Mouse (Mus musculus): ENCODE measurements around the gene Cyren. TPM values are rescaled to one million over a fixed set of nuclear protein-coding genes. Genes with fewer than 3 reads are reported as not detected.

Gene Cyren
- total RNA-seq, 1 experiment from 2014 or later: 2.6 TPM

DNA sequence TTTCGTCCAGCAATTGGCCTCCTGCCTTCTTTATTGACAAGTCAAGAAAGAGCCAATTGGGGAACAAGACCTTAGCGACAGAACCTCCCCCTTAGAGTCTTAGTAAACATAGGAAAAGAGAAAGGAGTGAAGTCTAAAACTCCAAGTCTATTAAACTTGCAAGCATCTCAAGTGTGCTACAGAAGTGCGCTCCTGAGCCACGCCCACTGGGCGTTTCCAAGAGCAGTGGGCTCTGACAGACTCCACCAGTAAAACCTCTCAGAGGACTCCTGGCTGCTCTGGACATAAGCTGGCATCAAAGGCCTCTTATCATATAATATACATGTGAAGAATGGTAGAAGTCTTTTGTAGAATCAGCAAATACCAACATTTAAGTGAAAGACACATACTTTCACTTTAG lies 25.6 kb upstream of the Cyren start:
- no peak for ATAC-seq (replicated peaks in 1 of 2; ENCODE audit: insufficient read depth in 1 of 2, low FRiP score in 2 of 2, low TSS enrichment in 1 of 2, low read depth in 1 of 2, poor library complexity in 2 of 2, severe bottlenecking in 2 of 2)

DNA sequence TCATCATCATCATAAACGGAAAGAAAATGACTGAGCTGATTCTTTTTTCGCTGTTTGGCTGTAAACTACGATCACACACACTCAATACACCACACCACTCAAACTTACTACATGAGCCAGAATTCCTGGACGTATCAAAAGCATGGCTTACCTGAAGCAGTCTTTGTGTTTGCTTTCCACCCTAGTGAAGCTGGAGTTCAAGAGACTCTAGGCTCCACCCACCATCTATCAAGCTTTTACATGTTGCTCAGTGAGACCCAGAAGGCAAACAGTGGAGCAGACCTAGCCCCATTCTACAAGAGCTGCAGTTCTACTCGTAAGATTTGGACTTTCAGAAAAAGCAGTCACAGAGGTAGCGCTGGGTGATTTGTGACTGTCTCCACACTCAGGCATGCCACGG lies 24.7 kb upstream of the Cyren start:
- no peak for ATAC-seq (replicated peaks in 1 of 2; ENCODE audit: insufficient read depth in 1 of 2, low FRiP score in 2 of 2, low TSS enrichment in 1 of 2, low read depth in 1 of 2, poor library complexity in 2 of 2, severe bottlenecking in 2 of 2)

DNA sequence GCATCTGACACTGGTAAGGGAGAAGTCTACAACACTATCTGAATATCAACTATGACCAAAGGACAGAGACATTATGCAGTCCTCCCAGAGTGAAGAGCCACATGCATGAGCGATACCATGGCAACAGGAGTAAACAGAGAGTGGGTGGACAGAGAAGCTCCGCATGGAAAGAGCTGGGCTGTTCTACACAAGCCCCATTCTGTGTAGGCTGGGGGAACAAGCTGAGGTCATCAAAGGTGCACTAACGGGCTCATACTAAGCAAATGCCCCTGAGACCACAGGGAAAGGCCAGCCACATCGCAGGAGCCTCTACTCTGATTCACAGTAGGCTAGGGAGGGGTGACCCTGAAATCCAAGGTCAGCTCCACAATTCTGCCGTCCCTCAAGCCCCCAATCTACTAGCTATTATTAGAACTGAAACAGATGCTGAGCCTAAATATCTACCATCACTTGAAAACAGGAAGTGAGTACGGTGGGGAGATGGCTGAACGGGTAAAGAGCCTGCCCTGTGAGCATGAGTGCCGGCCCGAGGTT lies 24.1 kb upstream of the Cyren start:
- ATAC-seq (replicated peaks in 1 of 2; ENCODE audit: insufficient read depth in 1 of 2, low FRiP score in 2 of 2, low TSS enrichment in 1 of 2, low read depth in 1 of 2, poor library complexity in 2 of 2, severe bottlenecking in 2 of 2): no peak

DNA sequence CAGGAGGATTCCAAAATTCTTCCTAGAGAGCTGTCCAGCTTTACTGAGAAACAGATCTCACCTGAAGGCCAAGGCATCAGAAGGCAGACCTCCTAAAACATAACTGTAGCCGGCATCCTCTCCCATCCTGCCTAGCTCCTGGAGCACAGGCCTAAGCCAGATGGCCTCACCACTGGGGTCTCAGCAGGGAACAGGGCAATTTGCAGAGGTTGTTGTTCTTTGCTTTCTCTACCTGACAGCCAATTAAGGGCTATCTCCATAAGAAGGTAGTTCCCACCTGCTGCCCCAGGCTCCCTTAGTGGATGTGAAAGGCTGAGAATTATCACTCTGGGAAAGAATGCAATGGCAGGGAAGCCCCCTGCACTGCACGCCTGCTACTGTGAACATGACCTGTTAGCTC lies 23.1 kb upstream of the Cyren start:
- ATAC-seq (replicated peaks in 1 of 2; ENCODE audit: insufficient read depth in 1 of 2, low FRiP score in 2 of 2, low TSS enrichment in 1 of 2, low read depth in 1 of 2, poor library complexity in 2 of 2, severe bottlenecking in 2 of 2): no peak

DNA sequence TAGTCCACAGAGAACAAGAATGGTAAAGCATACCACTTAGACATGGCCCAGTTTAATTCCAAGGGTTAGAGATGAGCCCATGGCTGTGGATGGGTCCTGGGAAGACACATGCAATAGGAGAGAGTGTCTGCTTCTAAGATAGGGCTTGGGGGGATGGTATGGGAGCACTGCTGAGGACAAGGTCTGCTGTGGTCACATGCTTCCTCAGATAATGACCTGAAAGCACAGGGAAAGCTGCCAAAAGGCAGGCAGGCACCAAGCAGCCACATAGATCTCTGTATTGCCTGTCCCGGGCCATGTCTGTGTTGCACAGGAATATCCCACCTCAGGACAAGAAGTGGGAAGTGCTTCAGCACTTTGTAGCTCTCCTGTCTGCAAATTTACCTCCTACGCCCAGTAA lies 21.3 kb upstream of the Cyren start:
- ATAC-seq (replicated peaks in 1 of 2; ENCODE audit: insufficient read depth in 1 of 2, low FRiP score in 2 of 2, low TSS enrichment in 1 of 2, low read depth in 1 of 2, poor library complexity in 2 of 2, severe bottlenecking in 2 of 2): no peak

DNA sequence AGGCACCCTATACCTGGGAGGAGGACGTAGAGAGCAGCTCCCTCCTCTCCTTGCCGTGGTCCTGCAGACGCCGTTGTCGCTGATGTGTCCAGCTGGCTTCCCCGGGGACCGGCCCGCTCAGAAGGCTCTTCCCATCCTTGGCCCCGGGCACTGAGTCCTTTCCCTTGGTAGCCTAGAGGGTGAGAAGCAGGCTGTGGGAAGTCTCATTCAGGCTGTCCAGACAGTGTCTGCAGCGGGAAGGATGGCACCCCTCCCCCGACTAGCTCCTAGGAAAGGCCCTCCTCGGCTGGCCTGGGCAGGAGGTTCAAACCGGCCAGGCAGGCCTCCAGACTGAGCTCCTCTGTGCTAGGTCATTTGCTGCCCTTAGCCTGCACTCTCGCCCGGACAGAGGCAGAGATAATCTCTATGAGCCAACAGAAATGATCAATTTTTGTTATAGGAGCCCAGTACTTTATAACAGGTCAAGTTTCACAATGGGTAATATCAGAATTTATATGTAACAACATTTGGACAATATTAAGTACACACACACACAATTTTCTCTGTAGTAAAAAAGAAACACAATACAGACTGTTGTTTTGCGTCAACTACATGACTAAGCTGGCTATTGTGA lies 18.4 kb upstream of the Cyren start:
- no peak; a peak in 1 of 4 replicates for ATAC-seq (replicated peaks in 1 of 2; ENCODE audit: insufficient read depth in 1 of 2, low FRiP score in 2 of 2, low TSS enrichment in 1 of 2, low read depth in 1 of 2, poor library complexity in 2 of 2, severe bottlenecking in 2 of 2)

DNA sequence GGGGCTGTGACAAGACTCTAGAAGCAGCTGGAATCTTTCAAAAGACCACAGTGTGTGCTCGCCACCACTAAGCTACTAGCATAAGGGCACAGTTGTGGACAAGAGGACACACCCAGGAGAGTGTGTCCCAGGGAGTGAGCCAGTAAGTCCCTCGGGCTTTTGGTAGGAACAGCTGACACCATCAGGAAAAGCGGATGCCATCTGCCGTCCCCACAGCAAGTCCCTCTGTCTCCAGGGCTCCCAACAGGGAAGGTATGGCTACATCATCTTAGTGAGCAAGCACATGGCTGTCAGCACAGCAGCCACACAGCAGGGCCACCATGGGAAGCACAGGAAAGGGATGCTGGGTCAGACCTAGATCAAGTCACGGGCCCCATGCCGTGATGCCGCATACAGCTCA lies 17.7 kb upstream of the Cyren start:
- ATAC-seq (replicated peaks in 1 of 2; ENCODE audit: insufficient read depth in 1 of 2, low FRiP score in 2 of 2, low TSS enrichment in 1 of 2, low read depth in 1 of 2, poor library complexity in 2 of 2, severe bottlenecking in 2 of 2): no peak

DNA sequence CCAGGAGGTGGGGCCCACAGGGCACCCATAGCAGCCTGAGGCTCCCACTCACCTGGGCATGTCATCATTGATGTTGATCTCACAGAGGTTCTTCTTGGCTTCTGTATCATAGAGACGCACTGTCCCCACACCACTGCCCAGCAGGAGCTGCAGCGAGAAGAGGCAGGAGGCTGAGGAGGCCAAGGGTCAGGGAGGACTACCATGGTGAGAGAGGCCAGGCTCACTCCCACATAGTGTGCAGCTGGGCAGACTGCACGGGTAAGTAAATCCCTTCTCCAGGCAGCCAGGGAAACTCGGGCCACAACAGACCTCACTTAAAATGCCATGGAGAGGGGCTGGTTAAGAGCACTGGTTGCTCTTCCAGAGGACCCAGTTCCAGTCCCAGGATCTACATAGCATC lies 11.3 kb upstream of the Cyren start:
- no peak for ATAC-seq (replicated peaks in 1 of 2; ENCODE audit: insufficient read depth in 1 of 2, low FRiP score in 2 of 2, low TSS enrichment in 1 of 2, low read depth in 1 of 2, poor library complexity in 2 of 2, severe bottlenecking in 2 of 2)

DNA sequence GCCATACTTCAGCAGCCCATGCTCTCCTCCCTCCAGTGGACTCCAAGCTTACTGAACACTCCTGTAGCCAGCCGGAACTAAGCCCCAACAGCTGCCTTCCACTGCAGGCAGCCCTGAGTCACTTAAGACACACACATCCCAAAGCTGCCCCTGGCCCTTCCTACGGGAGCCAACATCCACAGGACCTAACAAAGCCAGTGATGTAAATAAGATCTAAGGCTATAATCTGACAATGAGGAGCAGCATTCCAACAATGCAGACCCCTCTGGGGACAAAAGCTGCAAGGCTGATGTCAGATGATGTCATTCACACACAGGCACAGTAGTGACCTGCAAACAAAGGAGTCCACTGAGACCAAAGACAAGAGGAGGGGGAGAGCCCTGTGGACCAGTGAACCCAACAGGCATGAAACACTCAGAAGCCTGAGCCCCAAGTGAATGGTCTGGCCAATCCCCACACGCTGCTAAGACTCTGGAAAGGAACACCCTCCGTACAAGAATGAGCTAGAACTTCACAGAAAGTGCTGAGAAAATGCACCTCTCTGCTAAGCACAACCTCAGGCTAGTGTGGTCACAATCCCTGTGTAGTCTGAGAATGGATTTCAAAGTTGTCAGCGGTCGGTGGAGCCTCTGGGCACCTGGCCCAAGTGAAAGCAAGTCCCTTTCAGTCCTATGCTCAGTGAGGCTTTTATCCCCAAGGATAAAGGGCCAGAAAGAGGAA lies 9.4 kb upstream of the Cyren start:
- ATAC-seq (replicated peaks in 1 of 2; ENCODE audit: insufficient read depth in 1 of 2, low FRiP score in 2 of 2, low TSS enrichment in 1 of 2, low read depth in 1 of 2, poor library complexity in 2 of 2, severe bottlenecking in 2 of 2): no peak

DNA sequence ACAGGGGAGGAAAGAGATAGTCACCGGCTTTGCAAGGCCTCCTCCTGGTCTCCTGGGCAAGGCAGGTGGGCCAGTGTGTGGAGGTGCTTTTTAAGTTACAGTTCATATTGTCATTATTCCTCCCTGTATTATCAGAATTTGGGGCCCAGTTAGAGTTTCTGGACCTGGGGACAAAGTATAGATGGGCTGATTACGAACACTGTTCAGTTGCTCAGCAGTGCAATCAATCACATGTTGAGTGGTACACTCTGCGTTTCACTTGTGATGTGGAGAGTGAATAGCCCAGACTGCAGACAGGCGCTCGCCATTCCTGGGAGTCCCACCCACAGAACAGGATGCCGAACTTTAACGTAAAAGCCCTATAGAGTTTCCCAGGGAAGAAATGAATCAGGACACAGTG lies 6.9 kb upstream of the Cyren start:
- no peak for ATAC-seq (replicated peaks in 1 of 2; ENCODE audit: insufficient read depth in 1 of 2, low FRiP score in 2 of 2, low TSS enrichment in 1 of 2, low read depth in 1 of 2, poor library complexity in 2 of 2, severe bottlenecking in 2 of 2)

DNA sequence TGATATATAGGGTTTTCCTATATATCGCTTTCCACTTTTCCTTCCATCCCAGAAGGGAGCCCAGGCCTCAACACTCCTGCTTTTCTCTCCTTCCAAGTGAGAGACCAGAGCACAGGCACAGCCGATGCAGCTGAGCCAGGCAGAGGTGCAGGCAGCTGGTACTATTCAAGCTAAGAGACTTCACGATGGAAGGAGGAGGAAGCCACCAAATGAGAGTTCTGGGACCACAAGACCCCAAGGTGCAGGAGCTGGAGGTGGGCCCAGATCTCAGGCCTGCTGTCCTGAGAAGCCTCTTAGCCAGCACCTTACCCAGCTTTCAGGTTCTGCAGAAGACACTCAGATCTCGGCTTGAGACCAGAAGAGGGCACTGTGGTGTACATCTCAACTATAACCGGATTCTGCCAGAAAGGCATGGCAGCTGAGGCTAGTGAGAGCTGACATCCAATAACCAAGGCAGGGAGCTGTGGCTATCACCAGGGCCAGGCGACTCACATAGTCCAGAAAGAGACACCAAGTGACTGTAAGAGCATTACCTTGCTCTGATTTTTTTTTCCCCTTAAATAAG lies 2.1 kb upstream of the Cyren start:
- no peak for ATAC-seq (replicated peaks in 1 of 2; ENCODE audit: insufficient read depth in 1 of 2, low FRiP score in 2 of 2, low TSS enrichment in 1 of 2, low read depth in 1 of 2, poor library complexity in 2 of 2, severe bottlenecking in 2 of 2)

DNA sequence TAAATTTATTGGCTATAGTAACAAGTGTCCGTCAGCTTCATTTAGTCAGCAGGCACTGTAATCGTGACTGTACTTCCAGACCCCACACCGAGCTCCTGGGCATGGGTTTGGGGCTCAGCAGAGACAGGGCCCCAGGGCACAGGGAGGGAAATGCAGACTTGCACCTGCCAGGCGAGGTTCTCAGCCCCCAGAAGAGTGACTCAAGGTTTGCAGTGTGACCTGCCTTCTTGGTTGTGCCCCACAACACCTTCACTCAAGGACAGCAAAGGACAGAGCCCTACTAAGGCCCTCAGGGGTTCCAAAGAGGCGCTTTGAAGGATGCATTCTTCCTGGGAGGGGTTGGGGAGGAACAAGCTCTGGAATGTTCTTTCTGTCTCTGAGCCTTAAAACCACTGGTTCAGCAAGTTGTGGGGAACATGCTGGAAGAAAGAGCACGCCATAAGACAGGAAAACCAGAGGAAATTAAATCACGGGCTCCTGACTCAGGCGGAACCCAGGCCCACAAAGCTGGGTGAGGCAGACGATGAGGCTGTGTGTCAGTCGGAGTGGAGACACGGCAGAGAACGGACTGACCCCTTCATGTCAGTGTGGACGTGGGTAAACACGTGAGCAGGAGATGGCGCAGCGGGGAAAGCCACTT lies 1.4 kb upstream of the Cyren start:
- ATAC-seq (replicated peaks in 1 of 2; ENCODE audit: insufficient read depth in 1 of 2, low FRiP score in 2 of 2, low TSS enrichment in 1 of 2, low read depth in 1 of 2, poor library complexity in 2 of 2, severe bottlenecking in 2 of 2): no peak

DNA sequence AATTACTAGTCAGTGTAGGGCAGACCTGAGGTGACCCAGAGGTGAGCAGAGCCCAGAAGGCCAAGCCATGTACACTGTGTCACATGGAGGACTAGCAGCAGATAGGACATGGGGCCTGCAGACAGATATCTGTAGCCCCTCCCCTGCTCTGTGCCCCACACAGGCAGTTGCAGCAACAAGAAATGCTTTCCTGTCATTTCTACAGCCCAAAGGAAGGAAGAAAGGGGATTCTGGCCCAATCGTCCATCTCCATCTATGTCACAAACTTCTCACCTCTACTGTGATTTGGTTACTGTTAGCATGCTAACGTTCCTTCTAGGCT lies 1.1 kb downstream of the Cyren start:
- ATAC-seq (replicated peaks in 1 of 2; ENCODE audit: insufficient read depth in 1 of 2, low FRiP score in 2 of 2, low TSS enrichment in 1 of 2, low read depth in 1 of 2, poor library complexity in 2 of 2, severe bottlenecking in 2 of 2): no peak

DNA sequence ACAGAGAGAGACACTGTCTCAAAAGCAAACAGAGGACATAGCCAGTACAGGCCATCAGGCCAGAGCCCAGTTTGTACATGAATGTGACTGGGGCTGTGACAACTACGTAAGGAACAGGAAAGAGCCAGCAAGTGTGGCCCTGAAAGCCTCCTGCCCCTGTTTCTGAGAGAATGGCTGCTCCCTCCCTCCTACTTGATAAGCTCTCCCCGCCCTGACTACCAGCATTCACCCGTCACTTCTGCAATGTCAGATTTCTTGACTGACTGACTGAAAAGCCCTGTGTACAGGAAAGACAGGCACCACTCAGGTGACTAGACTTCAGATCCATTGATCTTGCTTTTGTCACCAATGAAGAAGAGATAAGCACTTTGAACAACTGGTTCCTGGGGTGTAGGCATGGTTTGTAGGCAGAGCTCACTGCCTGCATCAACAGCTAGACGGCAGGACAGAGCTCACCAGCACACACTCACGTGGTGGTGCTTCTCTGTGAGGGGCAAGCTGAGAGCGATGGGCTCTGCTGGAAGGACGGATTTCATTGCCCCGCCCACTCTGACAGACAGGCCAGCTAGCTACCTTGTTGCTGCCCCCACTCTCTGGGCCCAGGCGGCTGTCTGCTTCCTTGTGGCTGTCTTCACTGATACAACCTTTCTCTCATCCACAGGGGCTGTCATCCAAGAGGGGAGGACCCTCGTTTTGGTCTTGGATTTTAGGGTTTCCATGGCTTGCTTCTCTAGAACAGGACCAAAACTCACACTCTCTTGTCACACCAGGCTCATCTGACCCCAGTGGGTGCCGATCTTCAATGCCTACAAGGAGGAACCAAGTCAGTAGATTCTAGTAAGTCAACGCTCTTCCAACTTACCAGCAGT lies 1.7 kb downstream of the Cyren start:
- ATAC-seq (replicated peaks in 1 of 2; ENCODE audit: insufficient read depth in 1 of 2, low FRiP score in 2 of 2, low TSS enrichment in 1 of 2, low read depth in 1 of 2, poor library complexity in 2 of 2, severe bottlenecking in 2 of 2): no peak

DNA sequence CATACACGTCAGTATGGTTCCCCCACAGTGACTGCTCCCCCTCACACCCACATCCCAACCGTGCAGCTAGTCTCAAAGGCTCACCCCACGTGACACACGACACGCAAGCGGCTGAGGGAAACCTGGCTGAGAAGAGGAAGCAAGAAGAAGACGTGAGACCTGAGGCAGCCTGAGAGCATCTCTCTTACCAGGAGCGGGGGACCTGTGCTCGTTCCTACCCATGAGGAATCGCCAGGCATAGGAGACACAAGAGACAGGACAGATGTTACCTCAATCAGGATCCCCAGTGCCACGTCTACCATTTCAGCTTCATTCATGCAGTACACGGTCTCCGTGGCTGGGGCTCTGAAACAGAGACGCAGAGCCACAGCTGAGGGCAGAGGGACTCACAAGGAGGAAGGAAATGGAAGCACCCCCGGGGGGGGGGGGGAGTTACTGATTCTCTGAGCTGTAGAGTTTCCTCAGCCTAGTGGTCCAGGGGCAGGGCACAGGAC lies 2.5 kb downstream of the Cyren start:
- ATAC-seq (replicated peaks in 1 of 2; ENCODE audit: insufficient read depth in 1 of 2, low FRiP score in 2 of 2, low TSS enrichment in 1 of 2, low read depth in 1 of 2, poor library complexity in 2 of 2, severe bottlenecking in 2 of 2): peak; percentile 46 to 58

DNA sequence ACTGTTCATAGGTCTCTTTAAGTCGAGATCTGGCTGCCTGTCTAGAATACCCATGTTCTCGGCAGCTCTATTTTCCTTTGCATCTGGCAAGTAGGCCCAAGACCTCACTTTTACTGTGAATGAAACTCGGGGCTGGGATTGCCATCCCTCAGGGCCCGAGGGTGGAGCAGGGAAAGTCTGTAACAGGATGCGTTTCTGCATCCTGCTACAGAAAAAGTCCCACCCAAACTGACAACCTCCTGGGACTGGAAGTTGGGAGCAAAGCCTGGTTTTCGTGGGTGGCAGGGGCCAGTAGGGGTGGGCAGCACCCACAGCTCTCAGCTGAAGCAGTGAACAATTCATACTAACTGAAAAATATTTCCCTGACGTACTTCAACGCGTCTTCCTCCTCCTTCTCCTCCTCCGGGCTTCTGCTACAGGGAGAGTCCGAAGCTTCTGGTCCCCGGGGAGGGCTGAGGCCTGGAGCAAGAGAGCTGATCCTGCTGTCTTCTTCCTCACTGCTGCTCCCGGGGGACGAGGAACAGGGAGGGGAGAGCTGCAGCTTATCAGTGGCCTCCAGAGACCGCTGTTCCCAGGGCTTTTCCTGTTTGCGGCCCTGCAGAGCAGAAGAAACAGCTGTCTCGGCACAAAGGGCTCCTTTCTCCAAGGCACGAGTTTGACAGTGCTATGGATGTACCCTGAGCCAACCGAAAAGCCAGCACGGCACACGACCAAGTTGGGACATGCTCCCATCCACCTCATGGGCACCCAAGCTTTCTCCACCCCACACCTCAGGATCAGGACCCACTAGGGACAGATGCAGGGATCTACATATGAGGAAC lies 3.5 kb downstream of the Cyren start:
- peak; percentile 5 to 11; a peak in 2 of 4 replicates for ATAC-seq (replicated peaks in 1 of 2; ENCODE audit: insufficient read depth in 1 of 2, low FRiP score in 2 of 2, low TSS enrichment in 1 of 2, low read depth in 1 of 2, poor library complexity in 2 of 2, severe bottlenecking in 2 of 2)

DNA sequence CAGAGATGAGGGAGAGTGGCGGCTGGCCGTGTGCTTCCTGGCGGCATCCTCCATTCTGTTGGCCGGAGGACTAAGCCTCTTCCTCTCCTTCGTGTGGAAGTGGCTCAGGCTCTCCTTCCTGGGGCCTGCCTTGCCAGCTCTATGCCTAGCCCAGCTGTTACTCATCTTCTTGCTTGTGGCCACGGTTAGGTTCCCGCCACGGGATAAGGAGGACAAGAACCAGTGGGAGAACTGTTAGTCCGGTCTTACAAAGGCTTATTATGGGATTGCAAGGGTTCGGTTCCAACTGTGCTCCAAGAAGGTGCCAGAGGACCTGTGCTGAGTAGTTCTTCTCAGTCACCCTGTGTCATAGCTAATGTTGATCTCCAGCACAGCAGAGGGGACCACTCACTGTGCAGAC lies 5.0 kb downstream of the Cyren start:
- ATAC-seq (replicated peaks in 1 of 2; ENCODE audit: insufficient read depth in 1 of 2, low FRiP score in 2 of 2, low TSS enrichment in 1 of 2, low read depth in 1 of 2, poor library complexity in 2 of 2, severe bottlenecking in 2 of 2): no peak

All from hematopoietic stem cell, adult 5-6 weeks (primary cell).